Mouse (Mus musculus): ENCODE results near the gene Dennd5a.
A peak's percentile ranks its signal among the peaks of the same experiment; 100 is the strongest.

GRCm38 (mm10) chr7:109986133-109986669, 25.9 kb upstream of the Dennd5a start:
- TF ChIP-seq SMC3 (IDR thresholded peaks at IDR 0.05; ENCODE audit: low read depth, low read length) (no peak), POLR2A (IDR thresholded peaks at IDR 0.05; ENCODE audit: control insufficient read depth in 1 of 2, insufficient read depth in 1 of 2, low read depth in 1 of 2, low read length in 2 of 2, poor library complexity in 1 of 2) (peak in 1 of 2 experiments; percentile 76; a peak in 3 of 4 replicates)
